Mouse (Mus musculus) thymus, postnatal 4 days (tissue): ENCODE data around the gene Mtor.
A peak's percentile ranks its signal among the peaks of the same experiment; 100 is the strongest.

Experiments
- DNase-seq: peaks from one replicate; pipeline ENCODE4 v3.0.0; 2021

Mtor gene

GRCm38 (mm10) chr4:148490502-148490901, 42.1 kb downstream of the Mtor start:
- no peak for DNase-seq

GRCm38 (mm10) chr4:148491448-148491847, 43.0 kb downstream of the Mtor start:
- DNase-seq, result no peak

GRCm38 (mm10) chr4:148495160-148495559, 46.7 kb downstream of the Mtor start:
- DNase-seq, result no peak

- no peak for DNase-seq
Observed at GRCm38 (mm10) chr4:148495874-148496689, 47.7 kb downstream of the Mtor start.

- no peak for DNase-seq
Observed at GRCm38 (mm10) chr4:148500410-148500867, 52.0 kb downstream of the Mtor start, which contains the start of gene Angptl7. Gene Angptl7 (minus strand): TSS chr4:148500460.

GRCm38 (mm10) chr4:148504497-148504959, 56.1 kb downstream of the Mtor start:
- DNase-seq, result no peak

GRCm38 (mm10) chr4:148507585-148507984, 59.2 kb downstream of the Mtor start:
- DNase-seq, result no peak

- no peak for DNase-seq
Observed at GRCm38 (mm10) chr4:148508084-148508849, 59.9 kb downstream of the Mtor start.

- peak; percentile 16 for DNase-seq
Observed at GRCm38 (mm10) chr4:148509450-148510084, 61.2 kb downstream of the Mtor start.

- DNase-seq, result no peak
Observed at GRCm38 (mm10) chr4:148510691-148511090, 62.3 kb downstream of the Mtor start.

GRCm38 (mm10) chr4:148511334-148511733, 62.9 kb downstream of the Mtor start:
- no peak for DNase-seq

GRCm38 (mm10) chr4:148513021-148513559, 64.7 kb downstream of the Mtor start:
- DNase-seq, result no peak

- DNase-seq, result peak; percentile 64
Observed at GRCm38 (mm10) chr4:148515313-148515712, 66.9 kb downstream of the Mtor start.

- DNase-seq, result no peak
Observed at GRCm38 (mm10) chr4:148517809-148518208, 69.4 kb downstream of the Mtor start.

GRCm38 (mm10) chr4:148518235-148518795, 69.9 kb downstream of the Mtor start:
- DNase-seq, result no peak

- DNase-seq, result no peak
Observed at GRCm38 (mm10) chr4:148523538-148523937, 75.1 kb downstream of the Mtor start.

GRCm38 (mm10) chr4:148527158-148527910, 78.9 kb downstream of the Mtor start:
- DNase-seq, result no peak

GRCm38 (mm10) chr4:148530351-148530750, 81.9 kb downstream of the Mtor start:
- no peak for DNase-seq

GRCm38 (mm10) chr4:148530778-148531177, 82.4 kb downstream of the Mtor start:
- DNase-seq, result no peak

- DNase-seq, result no peak
Observed at GRCm38 (mm10) chr4:148531341-148531740, 82.9 kb downstream of the Mtor start.

- no peak for DNase-seq
Observed at GRCm38 (mm10) chr4:148532516-148532915, 84.1 kb downstream of the Mtor start.
